Mouse (Mus musculus) CD4-positive, CD25-positive, alpha-beta regulatory T cell, adult 4 months (primary cell): Measurements from ENCODE around the gene Ier5l. TPM values are rescaled to one million over a fixed set of nuclear protein-coding genes. Genes with fewer than 3 reads are reported as not detected.
A peak's percentile ranks its signal among the peaks of the same experiment; 100 is the strongest.

Source experiments
- ATAC-seq: one replicate; pipeline ENCODE4 v1.8.0; 2017
- polyA plus RNA-seq, 2 experiments: library from polyadenylated mRNA; unstranded; fragments of 100-300 nt; shearing (Covaris generic); gene quantifications; one replicate each; pipeline ENCODE4 v1.2.1; 2017

Ier5l gene
- under 1 TPM in 1 of 2 experiments, not detected in 1; 0.20 TPM for polyA plus RNA-seq

- ATAC-seq = peak; percentile 57
These were observed at the start of gene Ier5l for GRCm38 (mm10) chr2:30474039-30474438. Gene Ier5l, minus strand, starts transcription at chr2:30474219.

GRCm38 (mm10) chr2:30523727-30524126, 49.7 kb upstream of the Ier5l start:
- no peak for ATAC-seq

- no peak for ATAC-seq
These were observed 36.8 kb upstream of the Ier5l start for GRCm38 (mm10) chr2:30510711-30511380.

GRCm38 (mm10) chr2:30507138-30507727, 33.2 kb upstream of the Ier5l start:
- peak; percentile 54 for ATAC-seq

- ATAC-seq = no peak
These were observed 29.9 kb upstream of the Ier5l start for GRCm38 (mm10) chr2:30503677-30504621.

- no peak for ATAC-seq
These were observed 27.7 kb upstream of the Ier5l start for GRCm38 (mm10) chr2:30501701-30502100.

GRCm38 (mm10) chr2:30495909-30496861, 22.2 kb upstream of the Ier5l start:
- ATAC-seq = peak; percentile 97

GRCm38 (mm10) chr2:30495000-30495908, 21.2 kb upstream of the Ier5l start:
- ATAC-seq = no peak

GRCm38 (mm10) chr2:30490384-30490783, 16.4 kb upstream of the Ier5l start:
- no peak for ATAC-seq

- ATAC-seq = no peak
These were observed 13.6 kb upstream of the Ier5l start for GRCm38 (mm10) chr2:30487597-30487996.

- ATAC-seq = no peak
These were observed 4.5 kb upstream of the Ier5l start for GRCm38 (mm10) chr2:30478526-30478925.

GRCm38 (mm10) chr2:30476241-30476640, 2.2 kb upstream of the Ier5l start:
- ATAC-seq = no peak

- ATAC-seq = no peak
These were observed 1.4 kb upstream of the Ier5l start for GRCm38 (mm10) chr2:30475457-30475856.

- ATAC-seq = no peak
These were observed 757 bp upstream of the Ier5l start for GRCm38 (mm10) chr2:30474776-30475175.

GRCm38 (mm10) chr2:30473431-30474031, 488 bp downstream of the Ier5l start:
- ATAC-seq = peak; percentile 21

GRCm38 (mm10) chr2:30472731-30473351, 1.2 kb downstream of the Ier5l start:
- no peak for ATAC-seq

GRCm38 (mm10) chr2:30471795-30472720, 2.0 kb downstream of the Ier5l start:
- peak; percentile 31 for ATAC-seq

GRCm38 (mm10) chr2:30471051-30471450, 3.0 kb downstream of the Ier5l start:
- no peak for ATAC-seq
